Mouse (Mus musculus): ENCODE results near the gene Btbd9. TPM values are rescaled to one million over a fixed set of nuclear protein-coding genes. Genes with fewer than 3 reads are reported as not detected.

Btbd9 gene
- polyA plus RNA-seq, 1 experiment from 2014 or later, result 150 TPM

GRCm38 (mm10) chr17:30484446-30485066 lies 91.7 kb downstream of the Btbd9 start:
- Histone ChIP-seq H3K4me2 (no peak overlapping the region), H3K4me3 (no peak overlapping the region), H3K36me3 (peaks cover 2% of the 10 kb centered on the region; the same call in 1 of the 2 replicates), H3K9ac (no peak overlapping the region), H3K27ac (no peak overlapping the region), H3K4me1 (replicated peaks) (peaks cover 1% of the 10 kb centered on the region; the same call in 1 of the 2 replicates), H3K27me3 (no peaks in the 10 kb centered on the region), H3K9me3 (no peaks in the 10 kb centered on the region)
- no peak for ATAC-seq (ENCODE audit: low FRiP score)
- WGBS, result 100% methylated on average over 1 of the region's 1 CpGs

GRCm38 (mm10) chr17:30481766-30482165 lies 94.5 kb downstream of the Btbd9 start:
- Histone ChIP-seq H3K27me3 (no peaks in the 10 kb centered on the region), H3K4me3 (no peak overlapping the region), H3K9me3 (no peaks in the 10 kb centered on the region), H3K4me1 (replicated peaks) (no peaks in the 10 kb centered on the region), H3K4me2 (no peak overlapping the region), H3K36me3 (peaks cover 2% of the 10 kb centered on the region; the same call in 1 of the 2 replicates), H3K27ac (no peak overlapping the region), H3K9ac (no peak overlapping the region)
- no peak for ATAC-seq (ENCODE audit: low FRiP score)
- 97% methylated on average over 6 of the region's 6 CpGs for WGBS

GRCm38 (mm10) chr17:30481341-30481740 lies 94.9 kb downstream of the Btbd9 start:
- Histone ChIP-seq H3K4me3 (no peak overlapping the region), H3K27ac (no peak overlapping the region), H3K4me1 (replicated peaks) (no peaks in the 10 kb centered on the region), H3K9me3 (no peaks in the 10 kb centered on the region), H3K36me3 (peaks cover 2% of the 10 kb centered on the region; the same call in 1 of the 2 replicates), H3K9ac (no peak overlapping the region), H3K4me2 (no peak overlapping the region), H3K27me3 (no peaks in the 10 kb centered on the region)
- 96% methylated on average over 10 of the region's 10 CpGs for WGBS
- ATAC-seq (ENCODE audit: low FRiP score), result no peak

GRCm38 (mm10) chr17:30480381-30480780 lies 95.9 kb downstream of the Btbd9 start:
- no peak for ATAC-seq (ENCODE audit: low FRiP score)
- Histone ChIP-seq H3K27me3 (no peaks in the 10 kb centered on the region), H3K4me3 (no peak overlapping the region), H3K36me3 (peaks cover 2% of the 10 kb centered on the region; the same call in 1 of the 2 replicates), H3K9me3 (no peaks in the 10 kb centered on the region), H3K9ac (no peak overlapping the region), H3K27ac (no peak overlapping the region), H3K4me1 (replicated peaks) (0 out of 2 replicates have a peak, but pooled peaks cover 2% of the 10 kb centered on the region), H3K4me2 (no peak overlapping the region)
- 94% methylated on average over 8 of the region's 8 CpGs for WGBS

- Histone ChIP-seq H3K4me1 (replicated peaks) (0 out of 2 replicates have a peak, but pooled peaks cover 11% of the 10 kb centered on the region), H3K36me3 (no peaks in the 10 kb centered on the region), H3K9me3 (no peaks in the 10 kb centered on the region), H3K9ac (no peak overlapping the region), H3K4me3 (no peak overlapping the region), H3K27ac (no peak overlapping the region), H3K27me3 (no peaks in the 10 kb centered on the region), H3K4me2 (no peak overlapping the region)
- WGBS, result 76% methylated on average over 9 of the region's 9 CpGs
- no peak for ATAC-seq (ENCODE audit: low FRiP score)
Measured at GRCm38 (mm10) chr17:30478181-30478580, 98.1 kb downstream of the Btbd9 start.

- 62% methylated on average over 2 of the region's 2 CpGs for WGBS
- no peak for ATAC-seq (ENCODE audit: low FRiP score)
Measured at GRCm38 (mm10) chr17:30474561-30474960, 101.7 kb downstream of the Btbd9 start.

GRCm38 (mm10) chr17:30472776-30473175 lies 103.5 kb downstream of the Btbd9 start:
- peaks cover 37% of the 10 kb centered on the region for H3K4me1 ChIP-seq (replicated peaks)
- H3K9ac ChIP-seq, result no peak overlapping the region
- 91% methylated on average over 10 of the region's 10 CpGs for WGBS
- no peak overlapping the region for H3K4me2 ChIP-seq
- H3K36me3 ChIP-seq, result no peaks in the 10 kb centered on the region
- ATAC-seq (ENCODE audit: low FRiP score), result no peak
- no peak overlapping the region for H3K4me3 ChIP-seq
- H3K9me3 ChIP-seq, result no peaks in the 10 kb centered on the region
- no peak overlapping the region for H3K27ac ChIP-seq
- H3K27me3 ChIP-seq, result no peaks in the 10 kb centered on the region

More at GRCm38 (mm10) chr17:30474561-30474960, 101.7 kb downstream of the Btbd9 start:
- no peaks in the 10 kb centered on the region for H3K9me3 ChIP-seq
- no peaks in the 10 kb centered on the region for H3K36me3 ChIP-seq
- no peak overlapping the region for H3K4me3 ChIP-seq
- H3K4me2 ChIP-seq, result no peak overlapping the region
- H3K4me1 ChIP-seq (replicated peaks), result peaks cover 24% of the 10 kb centered on the region
- H3K27me3 ChIP-seq, result no peaks in the 10 kb centered on the region
- H3K9ac ChIP-seq, result no peak overlapping the region
- H3K27ac ChIP-seq, result peak overlapping the region; percentile 5; the same call in 1 of the 2 replicates

- H3K27me3 ChIP-seq, result no peaks in the 10 kb centered on the region
- H3K27ac ChIP-seq, result no peak overlapping the region
- H3K4me1 ChIP-seq (replicated peaks), result peaks cover 48% of the 10 kb centered on the region
- no peaks in the 10 kb centered on the region for H3K9me3 ChIP-seq
- no peak for ATAC-seq (ENCODE audit: low FRiP score)
- no peak overlapping the region for H3K9ac ChIP-seq
- H3K4me3 ChIP-seq, result no peak overlapping the region
- 82% methylated on average over 7 of the region's 7 CpGs for WGBS
- no peak overlapping the region for H3K4me2 ChIP-seq
- H3K36me3 ChIP-seq, result no peaks in the 10 kb centered on the region
Measured at GRCm38 (mm10) chr17:30471512-30471911, 104.8 kb downstream of the Btbd9 start.

- Histone ChIP-seq H3K4me1 (replicated peaks) (peaks cover 48% of the 10 kb centered on the region), H3K27ac (peak overlapping the region; percentile 45; the same call in 1 of the 2 replicates), H3K4me3 (no peak overlapping the region), H3K9me3 (no peaks in the 10 kb centered on the region), H3K27me3 (no peaks in the 10 kb centered on the region), H3K9ac (no peak overlapping the region), H3K4me2 (no peak overlapping the region), H3K36me3 (no peaks in the 10 kb centered on the region)
- no peak for ATAC-seq (ENCODE audit: low FRiP score)
- WGBS, result 56% methylated on average over 8 of the region's 8 CpGs
Measured at GRCm38 (mm10) chr17:30470790-30471189, 105.5 kb downstream of the Btbd9 start.

GRCm38 (mm10) chr17:30470286-30470685 lies 106.0 kb downstream of the Btbd9 start:
- no peaks in the 10 kb centered on the region for H3K9me3 ChIP-seq
- H3K27ac ChIP-seq, result peak overlapping the region; percentile 45; the same call in 1 of the 2 replicates
- no peaks in the 10 kb centered on the region for H3K36me3 ChIP-seq
- H3K4me1 ChIP-seq (replicated peaks), result peaks cover 45% of the 10 kb centered on the region
- H3K9ac ChIP-seq, result no peak overlapping the region
- no peak overlapping the region for H3K4me3 ChIP-seq
- no peak overlapping the region for H3K4me2 ChIP-seq
- no peaks in the 10 kb centered on the region for H3K27me3 ChIP-seq
- 44% methylated on average over 8 of the region's 8 CpGs for WGBS
- ATAC-seq (ENCODE audit: low FRiP score), result no peak

- no peak overlapping the region for H3K27ac ChIP-seq
- H3K9ac ChIP-seq, result no peak overlapping the region
- H3K9me3 ChIP-seq, result no peaks in the 10 kb centered on the region
- no peak overlapping the region for H3K4me3 ChIP-seq
- H3K36me3 ChIP-seq, result no peaks in the 10 kb centered on the region
- no peak for ATAC-seq (ENCODE audit: low FRiP score)
- H3K27me3 ChIP-seq, result no peaks in the 10 kb centered on the region
- H3K4me1 ChIP-seq (replicated peaks), result peaks cover 41% of the 10 kb centered on the region
- H3K4me2 ChIP-seq, result no peak overlapping the region
- WGBS, result 80% methylated on average over 10 of the region's 10 CpGs
Measured at GRCm38 (mm10) chr17:30469511-30470076, 106.7 kb downstream of the Btbd9 start.

GRCm38 (mm10) chr17:30468368-30468767 lies 107.9 kb downstream of the Btbd9 start:
- Histone ChIP-seq H3K4me1 (replicated peaks) (peaks cover 50% of the 10 kb centered on the region), H3K27me3 (no peaks in the 10 kb centered on the region), H3K36me3 (no peaks in the 10 kb centered on the region), H3K4me3 (no peak overlapping the region), H3K9ac (no peak overlapping the region), H3K27ac (peak overlapping the region; percentile 36; the same call in 1 of the 2 replicates), H3K9me3 (no peaks in the 10 kb centered on the region), H3K4me2 (no peak overlapping the region)
- 14% methylated on average over 4 of the region's 4 CpGs for WGBS
- ATAC-seq (ENCODE audit: low FRiP score), result no peak
